Mouse (Mus musculus) liver, embryonic 14.5 days (tissue): ENCODE results near the gene Med15. TPM values are rescaled to one million over a fixed set of nuclear protein-coding genes. Genes with fewer than 3 reads are reported as not detected.

Experiments used
- ATAC-seq: fragments of 200-750 bp; cut with Nextera tagmentation; 2 replicates; pipeline ENCODE4 v1.8.0; 2017; ENCODE audit warnings: moderate number of reproducible peaks, mild to moderate bottlenecking, moderate library complexity; ENCODE audit not compliant: insufficient read depth
- DNase-seq, 3 experiments: peaks; one replicate each; pipeline ENCODE4 v3.0.0-alpha.2; 2012 to 2013; ENCODE audit warnings: low read depth in 3 of 3, low spot score in 3 of 3
- H3K27ac ChIP-seq: fragments of 300-500 bp; sonication (generic); 2 replicates; pipeline ENCODE4 v1.5.1; 2014; ENCODE audit warnings: moderate library complexity, mild to moderate bottlenecking, control low read depth, inconsistent platforms
- H3K27me3 ChIP-seq: fragments of 300-500 bp; sonication (generic); 2 replicates; pipeline ENCODE4 v1.6.1; 2014; ENCODE audit warnings: mild to moderate bottlenecking, low read length, moderate library complexity; ENCODE audit not compliant: control insufficient read depth, insufficient read depth
- H3K36me3 ChIP-seq: fragments of 300-500 bp; sonication (generic); replicated peaks from 2 replicates; pipeline ENCODE4 v1.6.1; 2014; ENCODE audit warnings: low read depth; ENCODE audit not compliant: control insufficient read depth, insufficient read depth
- H3K4me1 ChIP-seq, 2 experiments: fragments of 200-500 bp in 1 of 2; fragments of 300-500 bp in 1 of 2; sonication (generic) in 1 of 2; replicated peaks; 2 replicates each; pipeline ENCODE4 v1.6.1; 2012 to 2014; ENCODE audit warnings: antibody characterized with exemption in 1 of 2, inconsistent platforms in 1 of 2, low read length in 1 of 2; ENCODE audit not compliant: control insufficient read depth in 2 of 2, insufficient read depth in 2 of 2
- H3K4me2 ChIP-seq: fragments of 300-500 bp; sonication (generic); 2 replicates; pipeline ENCODE4 v1.6.1; 2014; ENCODE audit warnings: low read depth, mild to moderate bottlenecking, control low read depth, moderate library complexity
- H3K4me3 ChIP-seq, 2 experiments: fragments of 200-500 bp in 1 of 2; fragments of 300-500 bp in 1 of 2; sonication (generic) in 1 of 2; 2 replicates each; pipeline ENCODE4 v1.5.1; 2012 to 2014; ENCODE audit warnings: low read depth in 2 of 2, low read length in 2 of 2, mild to moderate bottlenecking in 2 of 2, control low read depth in 1 of 2, inconsistent platforms in 1 of 2, moderate library complexity in 1 of 2; ENCODE audit not compliant: insufficient read depth in 1 of 2
- H3K9ac ChIP-seq: fragments of 300-500 bp; sonication (generic); replicated peaks from 2 replicates; pipeline ENCODE4 v1.6.1; 2014; ENCODE audit warnings: mild to moderate bottlenecking, control low read depth, moderate library complexity
- H3K9me3 ChIP-seq: fragments of 300-500 bp; sonication (generic); 2 replicates; pipeline ENCODE4 v1.6.1; 2016; ENCODE audit warnings: low read length, mixed read lengths; ENCODE audit not compliant: control insufficient read depth
- CTCF ChIP-seq: IDR thresholded peaks from 2 replicates; pipeline ENCODE4 v1.5.1; 2016; ENCODE audit warnings: antibody characterized with exemption, low read depth, control low read depth
- EP300 ChIP-seq: IDR thresholded peaks from 2 replicates; pipeline ENCODE4 v1.6.1; 2016; ENCODE audit warnings: antibody characterized with exemption, low read depth
- WGBS: fragments of 180-500 bp; shearing (Covaris S2); extraction: QIAGEN DNeasy Blood & Tissue Kit; methylation state at CpG from one replicate; pipeline ENCODE4 v1.1.7; 2014; ENCODE audit not compliant: insufficient replicate concordance; 5-methylcytosine and 5-hydroxymethylcytosine counted together
- polyA plus RNA-seq, 2 experiments: library from polyadenylated mRNA; depleted of rRNA in 1 of 2; stranded (reverse) in 1 of 2; unstranded in 1 of 2; fragments of >200 nt; fragmentation: Nextera tagmentation in 1 of 2; extraction: Ambion mirVana in 1 of 2; gene quantifications; 2 replicates each; pipeline versions ENCODE4 v1.2.1 to v1.2.3; 2012 to 2014

Med15 gene
- polyA plus RNA-seq, 2 experiments = 11.4 to 18.0 TPM

DNA sequence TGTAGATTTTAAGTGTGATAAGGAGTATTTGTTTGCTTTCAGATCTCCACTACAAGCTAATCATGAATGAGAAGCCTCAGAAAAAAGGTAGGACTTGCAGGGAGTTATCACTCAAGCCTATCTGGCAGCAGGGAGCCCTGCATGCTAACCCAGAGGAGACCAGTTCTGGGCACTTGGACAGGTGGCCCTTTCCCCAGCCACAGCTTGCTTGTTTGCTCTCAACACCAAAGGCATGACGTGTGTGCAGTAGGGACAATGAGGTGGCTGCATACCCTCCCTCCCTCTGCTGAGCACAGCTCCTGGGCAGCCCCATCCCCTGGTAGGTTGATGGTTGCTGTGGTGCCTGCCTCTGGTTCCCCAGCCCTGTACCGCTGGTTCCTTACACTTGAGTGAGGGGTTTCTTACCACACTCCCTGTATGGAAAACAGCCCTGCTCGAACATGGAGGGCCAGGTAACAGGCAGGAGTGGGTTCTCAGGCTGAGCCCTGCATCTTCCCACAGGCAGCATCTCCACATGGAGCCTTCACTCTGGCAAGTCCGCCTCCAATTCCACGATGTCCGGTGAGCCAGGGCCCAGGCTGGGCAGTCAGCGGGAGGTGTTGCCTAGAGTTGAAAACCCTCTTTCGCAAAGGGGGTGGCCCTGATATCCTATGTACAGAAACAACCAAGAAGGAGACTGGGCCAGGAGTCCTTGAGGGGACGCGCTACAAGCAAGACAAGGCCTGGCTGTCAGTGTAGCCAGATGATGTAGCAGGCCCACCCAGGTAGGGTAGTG, 84.9 kb downstream of the Med15 start:
- Histone ChIP-seq H3K9ac (no peak overlapping the region), H3K4me1 (peaks cover 11 to 19% of the 10 kb centered on the region in 2 experiments), H3K9me3 (no peaks in the 10 kb centered on the region), H3K27ac (no peak overlapping the region), H3K27me3 (no peaks in the 10 kb centered on the region), H3K4me2 (no peak overlapping the region), H3K36me3 (peaks cover 9% of the 10 kb centered on the region), H3K4me3 (no peak overlapping the region)
- ATAC-seq (no peak), DNase-seq (no peak)
- WGBS = 80% methylated on average over 10 of the region's 10 CpGs
- TF ChIP-seq EP300 = no peak
- TF ChIP-seq CTCF = no peak

DNA sequence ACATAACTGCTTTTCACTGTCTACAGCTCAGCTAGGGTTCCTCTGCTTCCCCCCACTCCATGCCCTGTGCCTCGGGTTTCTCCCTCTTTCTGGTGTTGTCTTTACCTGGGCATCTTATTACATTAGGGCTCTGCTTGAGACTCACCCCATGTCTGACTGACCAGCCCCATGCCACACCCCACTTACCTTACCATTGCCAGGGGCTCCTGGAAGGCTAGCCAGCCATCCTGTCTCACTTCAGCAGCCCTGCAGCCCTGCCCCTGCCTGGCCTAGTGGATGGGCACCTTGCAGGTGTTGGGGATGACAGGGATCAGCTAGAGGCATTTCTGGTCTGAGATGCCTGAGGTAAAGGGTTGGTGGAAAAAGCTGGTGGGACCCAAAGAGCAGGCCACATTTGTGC, 85.5 kb downstream of the Med15 start:
- ATAC-seq = no peak
- Histone ChIP-seq H3K4me3 (peak overlapping the region in 1 of 2 experiments; percentile 48; a peak in 2 of 4 replicates), H3K9ac (peak overlapping the region; percentile 35), H3K27me3 (no peaks in the 10 kb centered on the region), H3K4me2 (peak overlapping the region; percentile 70), H3K36me3 (peaks cover 9% of the 10 kb centered on the region), H3K9me3 (no peaks in the 10 kb centered on the region), H3K27ac (no peak overlapping the region; the same call in 1 of the 2 replicates), H3K4me1 (peaks cover 11 to 19% of the 10 kb centered on the region in 2 experiments)
- TF ChIP-seq CTCF (no peak), EP300 (no peak)
- 41% methylated on average over 1 of the region's 1 CpGs for WGBS
- DNase-seq = no peak

- H3K4me2 ChIP-seq = peak within 1 kb of the TSS; percentile 70
- ATAC-seq (peak; percentile 99), DNase-seq (peak; percentile 78 to 79 (median 79))
- H3K4me3 ChIP-seq = peak within 1 kb of the TSS; percentile 48 to 55
- 4% methylated on average over 65 of the region's 65 CpGs for WGBS
- H3K27me3 ChIP-seq = no peaks in the 10 kb centered on the region
- H3K27ac ChIP-seq = peak within 1 kb of the TSS; percentile 7; the same call in 1 of the 2 replicates
- peak within 1 kb of the TSS; percentile 47 for H3K9ac ChIP-seq
- H3K4me1 ChIP-seq = peaks cover 11 to 19% of the 10 kb centered on the region in 2 experiments
- peaks cover 12% of the 10 kb centered on the region for H3K36me3 ChIP-seq
- H3K9me3 ChIP-seq = no peaks in the 10 kb centered on the region
- TF ChIP-seq CTCF = no peak
- TF ChIP-seq EP300 = no peak
Measured at GRCm38 (mm10) chr16:17646310-17647114, 86.2 kb downstream of the Med15 start, which contains the start of gene Ccdc74a. Gene Ccdc74a (plus strand): TSS chr16:17646470.

- Histone ChIP-seq H3K27ac (no peak overlapping the region), H3K9ac (no peak overlapping the region), H3K4me2 (no peak overlapping the region), H3K27me3 (no peaks in the 10 kb centered on the region), H3K9me3 (no peaks in the 10 kb centered on the region), H3K36me3 (peaks cover 34% of the 10 kb centered on the region), H3K4me3 (no peak overlapping the region), H3K4me1 (peaks cover 22 to 27% of the 10 kb centered on the region in 2 experiments)
- no peak for DNase-seq
- no peak for TF ChIP-seq EP300
- 79% methylated on average over 4 of the region's 4 CpGs for WGBS
- no peak for ATAC-seq
Measured at GRCm38 (mm10) chr16:17643437-17643990, 89.2 kb downstream of the Med15 start.
